Mouse (Mus musculus) cerebellum, adult 2 months (tissue): Measurements from ENCODE around the gene Capn10.

Experiments used
- CTCF ChIP-seq: fragments of 200-500 bp; IDR thresholded peaks from 2 replicates; pipeline ENCODE4 v1.5.1; 2011; ENCODE audit warnings: low read depth, mild to moderate bottlenecking, control low read depth, low read length, moderate library complexity, borderline replicate concordance; ENCODE audit not compliant: insufficient read depth
- POLR2A ChIP-seq: fragments of 200-500 bp; IDR thresholded peaks from 2 replicates; pipeline ENCODE4 v1.6.1; 2011; ENCODE audit warnings: low read length, control low read depth, borderline replicate concordance; ENCODE audit not compliant: insufficient read depth

DNA sequence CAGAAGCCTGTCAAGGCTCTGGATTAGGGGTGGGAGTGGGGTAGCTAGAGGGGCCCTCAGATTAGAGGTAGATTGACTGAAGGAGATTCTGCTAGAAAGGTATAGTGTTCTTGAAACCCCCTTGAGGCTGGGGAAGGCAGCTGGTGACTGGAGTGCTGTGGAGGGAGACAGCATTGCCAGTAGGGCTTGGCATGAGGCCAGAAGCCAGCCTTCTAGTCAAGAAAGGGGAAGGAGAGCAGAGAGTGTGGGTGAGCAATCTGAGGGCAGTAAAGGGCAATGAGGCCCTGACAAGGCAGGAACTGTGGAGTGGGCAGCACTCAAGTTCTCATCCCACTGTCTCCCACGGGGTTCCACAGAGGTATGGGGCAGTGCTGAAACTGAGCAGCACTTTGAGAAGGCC, 38.7 kb downstream of the Capn10 start:
- TF ChIP-seq CTCF = no peak
- TF ChIP-seq POLR2A = no peak
